Mouse (Mus musculus): ENCODE results near the gene Klhl29.

Klhl29 gene

GRCm38 (mm10) chr12:5222439-5223202 lies 152.9 kb downstream of the Klhl29 start:
- no peak for DNase-seq (ENCODE audit: low read depth, low spot score)

GRCm38 (mm10) chr12:5219913-5220575 lies 155.4 kb downstream of the Klhl29 start:
- DNase-seq (ENCODE audit: low read depth, low spot score), result peak; percentile 68

- peak; percentile 67 for DNase-seq (ENCODE audit: low read depth, low spot score)
These were observed 159.4 kb downstream of the Klhl29 start for GRCm38 (mm10) chr12:5215836-5216747.

GRCm38 (mm10) chr12:5214266-5214665 lies 161.2 kb downstream of the Klhl29 start:
- DNase-seq (ENCODE audit: low read depth, low spot score), result no peak

GRCm38 (mm10) chr12:5213339-5214104 lies 162.0 kb downstream of the Klhl29 start:
- DNase-seq (ENCODE audit: low read depth, low spot score), result peak; percentile 63

- DNase-seq (ENCODE audit: low read depth, low spot score), result no peak
These were observed 163.6 kb downstream of the Klhl29 start for GRCm38 (mm10) chr12:5211884-5212283.

GRCm38 (mm10) chr12:5210786-5211185 lies 164.7 kb downstream of the Klhl29 start:
- peak; percentile 95 for DNase-seq (ENCODE audit: low read depth, low spot score)

- DNase-seq (ENCODE audit: low read depth, low spot score), result no peak
These were observed 167.3 kb downstream of the Klhl29 start for GRCm38 (mm10) chr12:5207941-5208905.

GRCm38 (mm10) chr12:5207172-5207571 lies 168.3 kb downstream of the Klhl29 start:
- DNase-seq (ENCODE audit: low read depth, low spot score), result no peak

- no peak for DNase-seq (ENCODE audit: low read depth, low spot score)
These were observed 171.2 kb downstream of the Klhl29 start for GRCm38 (mm10) chr12:5204071-5204840.

- DNase-seq (ENCODE audit: low read depth, low spot score), result peak; percentile 44
These were observed 172.1 kb downstream of the Klhl29 start for GRCm38 (mm10) chr12:5203385-5203784.

GRCm38 (mm10) chr12:5198254-5198653 lies 177.2 kb downstream of the Klhl29 start:
- DNase-seq (ENCODE audit: low read depth, low spot score), result no peak

- no peak for DNase-seq (ENCODE audit: low read depth, low spot score)
These were observed 181.3 kb downstream of the Klhl29 start for GRCm38 (mm10) chr12:5194176-5194575.

GRCm38 (mm10) chr12:5192380-5192718 lies 183.1 kb downstream of the Klhl29 start:
- no peak for DNase-seq (ENCODE audit: low read depth, low spot score)

GRCm38 (mm10) chr12:5191628-5192379 lies 183.7 kb downstream of the Klhl29 start:
- DNase-seq (ENCODE audit: low read depth, low spot score), result no peak

- DNase-seq (ENCODE audit: low read depth, low spot score), result peak; percentile 50
These were observed 184.3 kb downstream of the Klhl29 start for GRCm38 (mm10) chr12:5191206-5191605.

GRCm38 (mm10) chr12:5189446-5190150 lies 185.9 kb downstream of the Klhl29 start:
- no peak for DNase-seq (ENCODE audit: low read depth, low spot score)

GRCm38 (mm10) chr12:5188899-5189298 lies 186.6 kb downstream of the Klhl29 start:
- no peak for DNase-seq (ENCODE audit: low read depth, low spot score)

Measured in brain, adult 2 months (tissue).